Mouse (Mus musculus): Measurements from ENCODE around the gene Fip1l1. TPM values are rescaled to one million over a fixed set of nuclear protein-coding genes. Genes with fewer than 3 reads are reported as not detected.

The Fip1l1 gene
- polyA plus RNA-seq, 1 experiment from 2014 or later = 84.8 TPM

DNA sequence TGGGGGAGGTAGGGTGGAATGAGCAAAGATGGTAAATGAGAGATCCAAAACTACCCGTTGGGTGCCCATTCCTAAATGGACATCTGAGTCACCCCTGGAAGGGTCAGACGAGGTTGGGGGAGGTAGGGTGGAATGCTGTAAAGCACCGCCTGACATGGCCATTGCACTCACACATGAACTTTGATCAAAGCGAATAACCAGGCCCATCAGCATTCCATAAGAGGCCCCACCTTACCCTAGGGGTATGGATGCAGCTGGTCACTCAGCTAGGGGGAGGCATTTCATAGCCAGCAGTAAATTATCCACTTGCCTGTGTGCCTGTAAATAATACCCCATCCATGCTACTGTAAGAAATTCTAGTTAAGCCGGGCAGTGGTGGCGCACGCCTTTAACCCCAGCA lies 53.9 kb downstream of the Fip1l1 start:
- no peaks in the 10 kb centered on the region for H3K27me3 ChIP-seq (replicated peaks)
- H3K4me3 ChIP-seq = no peak overlapping the region
- H3K4me2 ChIP-seq = no peak overlapping the region
- H3K9me3 ChIP-seq (replicated peaks) = no peaks in the 10 kb centered on the region
- H3K27ac ChIP-seq (ENCODE audit: poor library complexity, severe bottlenecking) = no peak overlapping the region
- H3K36me3 ChIP-seq = peaks cover 67% of the 10 kb centered on the region
- ATAC-seq (ENCODE audit: insufficient number of reproducible peaks, low FRiP score) = no peak
- no peak overlapping the region for H3K9ac ChIP-seq
- WGBS = 88% methylated on average over 7 of the region's 7 CpGs
- H3K4me1 ChIP-seq (replicated peaks) = no peaks in the 10 kb centered on the region

DNA sequence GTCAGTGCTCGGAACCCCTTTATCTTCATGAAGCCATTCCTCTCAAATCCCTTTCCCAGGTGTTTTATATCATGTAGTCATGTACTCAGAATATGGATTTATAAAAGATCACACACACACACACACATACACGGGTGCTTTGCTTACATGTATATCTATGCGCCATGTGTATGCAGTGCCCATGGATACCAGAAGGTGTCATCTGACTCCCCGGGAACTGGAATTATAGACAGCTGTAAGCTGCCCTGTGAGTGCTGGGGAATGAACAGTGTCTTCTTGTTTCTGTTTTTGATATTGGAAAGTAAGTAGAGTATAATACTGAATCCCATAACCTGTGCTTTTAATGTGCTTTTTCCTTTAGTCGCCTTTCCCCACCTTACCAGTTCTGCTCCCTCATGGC lies 56.2 kb downstream of the Fip1l1 start:
- Histone ChIP-seq H3K36me3 (peaks cover 75% of the 10 kb centered on the region), H3K4me3 (no peak overlapping the region), H3K9ac (no peak overlapping the region), H3K4me1 (replicated peaks) (no peaks in the 10 kb centered on the region), H3K9me3 (replicated peaks) (no peaks in the 10 kb centered on the region), H3K4me2 (no peak overlapping the region), H3K27ac (ENCODE audit: poor library complexity, severe bottlenecking) (no peak overlapping the region), H3K27me3 (replicated peaks) (no peaks in the 10 kb centered on the region)
- 93% methylated on average over 5 of the region's 5 CpGs for WGBS
- ATAC-seq (ENCODE audit: insufficient number of reproducible peaks, low FRiP score) = no peak

DNA sequence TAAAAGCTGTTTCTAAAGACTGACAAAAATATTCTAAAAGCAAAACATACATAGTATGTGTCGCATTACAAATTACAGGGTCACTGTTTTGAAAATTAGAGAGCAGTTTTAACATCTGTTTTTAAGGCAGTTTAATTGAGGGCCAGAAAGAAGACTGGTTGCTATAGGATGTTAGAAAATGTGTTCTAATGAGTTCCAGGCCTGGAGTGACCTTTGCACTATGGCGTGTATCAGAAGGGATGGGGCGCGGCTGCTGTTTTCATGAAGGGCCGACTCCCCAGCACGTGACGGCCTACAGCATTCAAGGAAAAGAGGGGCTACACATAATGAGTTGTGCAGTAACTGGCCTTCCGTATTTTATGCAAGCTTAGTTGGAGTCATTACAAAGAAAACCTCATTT lies 57.9 kb downstream of the Fip1l1 start:
- Histone ChIP-seq H3K27ac (ENCODE audit: poor library complexity, severe bottlenecking) (no peak overlapping the region), H3K4me2 (no peak overlapping the region)

DNA sequence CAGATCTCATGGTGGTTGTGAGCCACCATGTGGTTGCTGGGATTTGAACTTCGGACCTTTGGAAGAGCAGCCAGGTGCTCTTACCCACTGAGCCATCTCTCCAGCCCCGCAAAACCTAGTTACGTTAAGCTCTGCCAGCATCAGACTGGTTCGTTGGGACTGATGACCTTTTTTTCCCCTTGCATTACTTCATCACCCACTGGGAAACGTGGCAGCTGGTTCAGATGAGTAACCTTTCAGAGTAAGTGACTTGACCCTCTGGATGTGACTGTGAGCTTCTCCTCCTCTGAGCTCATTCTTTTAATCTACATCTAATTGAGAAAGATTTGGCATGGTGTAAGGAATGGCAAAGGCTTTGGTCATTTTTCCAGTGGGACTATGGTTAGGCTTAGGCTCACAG lies 64.8 kb downstream of the Fip1l1 start:
- Histone ChIP-seq H3K4me1 (replicated peaks) (peaks cover 16% of the 10 kb centered on the region), H3K36me3 (peaks cover 25% of the 10 kb centered on the region), H3K4me3 (no peak overlapping the region), H3K9me3 (replicated peaks) (no peaks in the 10 kb centered on the region), H3K9ac (no peak overlapping the region), H3K4me2 (no peak overlapping the region), H3K27ac (ENCODE audit: poor library complexity, severe bottlenecking) (no peak overlapping the region), H3K27me3 (replicated peaks) (no peaks in the 10 kb centered on the region; the same call in 1 of the 2 replicates)
- ATAC-seq (ENCODE audit: insufficient number of reproducible peaks, low FRiP score) = no peak
- WGBS = 74% methylated on average over 5 of the region's 5 CpGs

More for the DNA sequence above, 57.9 kb downstream of the Fip1l1 start:
- Histone ChIP-seq H3K27me3 (replicated peaks) (no peaks in the 10 kb centered on the region), H3K4me1 (replicated peaks) (no peaks in the 10 kb centered on the region), H3K36me3 (peaks cover 70% of the 10 kb centered on the region), H3K9me3 (replicated peaks) (no peaks in the 10 kb centered on the region), H3K9ac (no peak overlapping the region), H3K4me3 (no peak overlapping the region)
- no peak for ATAC-seq (ENCODE audit: insufficient number of reproducible peaks, low FRiP score)
- 92% methylated on average over 8 of the region's 8 CpGs for WGBS

DNA sequence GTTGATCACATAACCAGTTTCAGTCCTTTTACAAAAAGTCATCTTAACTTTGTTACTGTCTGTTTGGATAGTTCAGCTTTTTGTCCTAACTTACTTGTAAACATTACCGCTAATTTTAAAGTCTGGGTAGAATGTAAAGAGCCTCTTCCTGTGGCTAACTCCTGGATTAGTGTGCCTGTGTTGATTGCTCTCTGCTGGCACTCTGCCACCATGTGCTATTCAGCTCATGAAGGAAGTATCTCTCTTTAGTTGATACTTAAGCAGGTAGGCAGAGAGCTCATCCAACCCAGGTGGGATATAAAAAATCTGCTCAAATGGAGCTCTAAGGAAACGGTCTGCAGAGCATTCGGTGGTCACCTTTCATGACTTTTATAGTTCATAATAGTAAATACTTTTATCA lies 65.9 kb downstream of the Fip1l1 start:
- ATAC-seq (ENCODE audit: insufficient number of reproducible peaks, low FRiP score) = no peak
- no peak overlapping the region for H3K4me2 ChIP-seq
- no peak overlapping the region for H3K9ac ChIP-seq
- no peak overlapping the region for H3K4me3 ChIP-seq
- H3K27me3 ChIP-seq (replicated peaks) = no peaks in the 10 kb centered on the region; the same call in 1 of the 2 replicates
- peaks cover 16% of the 10 kb centered on the region for H3K4me1 ChIP-seq (replicated peaks)
- H3K9me3 ChIP-seq (replicated peaks) = no peaks in the 10 kb centered on the region
- H3K27ac ChIP-seq (ENCODE audit: poor library complexity, severe bottlenecking) = no peak overlapping the region
- peaks cover 17% of the 10 kb centered on the region for H3K36me3 ChIP-seq
- 84% methylated on average over 3 of the region's 3 CpGs for WGBS

DNA sequence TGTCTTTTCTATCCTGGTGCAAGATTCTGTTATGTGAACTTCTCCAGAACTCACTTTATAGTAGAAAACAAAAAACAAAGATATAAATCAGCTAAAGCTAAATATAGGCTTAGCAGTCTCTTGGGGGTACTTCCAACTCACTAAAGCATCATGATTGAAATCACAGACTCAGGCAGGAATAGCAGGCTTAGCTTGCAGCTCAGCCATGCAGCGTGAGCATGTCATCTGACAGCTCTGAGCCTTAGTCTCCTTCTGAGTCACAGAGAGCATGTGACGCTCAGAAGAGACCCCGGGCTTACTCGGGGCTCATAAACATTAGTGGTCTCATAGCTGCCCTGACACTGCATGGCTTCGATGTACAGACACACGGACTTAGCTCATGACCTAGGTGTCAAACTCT lies 66.7 kb downstream of the Fip1l1 start:
- H3K9ac ChIP-seq = no peak overlapping the region
- 55% methylated on average over 6 of the region's 6 CpGs for WGBS
- no peak overlapping the region for H3K4me2 ChIP-seq
- H3K27ac ChIP-seq (ENCODE audit: poor library complexity, severe bottlenecking) = no peak overlapping the region
- H3K27me3 ChIP-seq (replicated peaks) = no peaks in the 10 kb centered on the region; the same call in 1 of the 2 replicates
- peaks cover 14% of the 10 kb centered on the region for H3K36me3 ChIP-seq
- no peaks in the 10 kb centered on the region for H3K9me3 ChIP-seq (replicated peaks)
- ATAC-seq (ENCODE audit: insufficient number of reproducible peaks, low FRiP score) = no peak
- no peak overlapping the region for H3K4me3 ChIP-seq
- H3K4me1 ChIP-seq (replicated peaks) = peaks cover 16% of the 10 kb centered on the region

DNA sequence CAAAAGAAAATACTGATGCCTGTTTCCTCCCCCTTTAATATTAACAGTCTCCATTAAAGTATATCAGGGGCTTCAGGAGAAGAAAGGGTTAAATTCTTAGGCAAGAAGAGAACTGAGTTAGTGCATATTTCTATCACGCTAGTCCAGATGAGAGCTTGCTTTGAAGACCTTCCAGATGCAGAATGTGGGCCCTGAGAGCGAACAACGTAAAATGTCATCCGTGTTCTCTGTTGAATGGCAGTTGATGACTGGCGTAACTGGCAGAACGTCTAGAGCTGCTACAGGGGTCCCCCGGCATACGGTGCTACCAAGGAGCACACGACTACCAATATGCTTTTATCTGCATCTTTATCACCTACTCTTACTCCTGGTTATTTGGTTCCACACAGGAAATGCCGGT lies 67.1 kb downstream of the Fip1l1 start:
- Histone ChIP-seq H3K4me2 (no peak overlapping the region), H3K36me3 (peaks cover 11% of the 10 kb centered on the region), H3K4me3 (no peak overlapping the region), H3K27ac (ENCODE audit: poor library complexity, severe bottlenecking) (no peak overlapping the region), H3K27me3 (replicated peaks) (no peaks in the 10 kb centered on the region; the same call in 1 of the 2 replicates), H3K9me3 (replicated peaks) (no peaks in the 10 kb centered on the region), H3K9ac (no peak overlapping the region), H3K4me1 (replicated peaks) (peaks cover 16% of the 10 kb centered on the region)
- WGBS = 70% methylated on average over 10 of the region's 10 CpGs
- no peak for ATAC-seq (ENCODE audit: insufficient number of reproducible peaks, low FRiP score)

DNA sequence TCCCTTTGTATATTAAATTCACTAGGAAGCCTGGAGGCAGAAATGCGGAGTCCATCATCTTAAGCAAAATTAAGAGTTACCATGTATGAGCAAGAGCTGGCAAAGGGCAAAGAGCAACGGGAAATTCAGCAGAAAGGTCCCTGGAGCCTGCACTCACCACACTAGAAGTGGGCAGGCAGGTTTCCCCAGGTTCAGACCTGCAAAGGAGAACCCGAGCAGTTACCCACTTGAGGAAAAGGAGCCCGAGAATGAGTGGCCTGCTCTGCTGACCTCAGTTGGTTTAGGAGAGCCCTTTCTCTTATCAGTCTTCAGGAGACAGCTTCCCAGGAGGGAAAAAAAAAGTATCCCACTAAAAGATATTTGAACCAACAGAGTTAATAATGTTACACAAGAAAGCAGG lies 68.1 kb downstream of the Fip1l1 start:
- Histone ChIP-seq H3K27me3 (replicated peaks) (no peaks in the 10 kb centered on the region; the same call in 1 of the 2 replicates), H3K36me3 (peaks cover 6% of the 10 kb centered on the region), H3K4me2 (no peak overlapping the region), H3K9ac (no peak overlapping the region), H3K9me3 (replicated peaks) (no peaks in the 10 kb centered on the region), H3K4me1 (replicated peaks) (peaks cover 16% of the 10 kb centered on the region), H3K4me3 (no peak overlapping the region), H3K27ac (ENCODE audit: poor library complexity, severe bottlenecking) (no peak overlapping the region)
- 59% methylated on average over 4 of the region's 4 CpGs for WGBS
- no peak for ATAC-seq (ENCODE audit: insufficient number of reproducible peaks, low FRiP score)

DNA sequence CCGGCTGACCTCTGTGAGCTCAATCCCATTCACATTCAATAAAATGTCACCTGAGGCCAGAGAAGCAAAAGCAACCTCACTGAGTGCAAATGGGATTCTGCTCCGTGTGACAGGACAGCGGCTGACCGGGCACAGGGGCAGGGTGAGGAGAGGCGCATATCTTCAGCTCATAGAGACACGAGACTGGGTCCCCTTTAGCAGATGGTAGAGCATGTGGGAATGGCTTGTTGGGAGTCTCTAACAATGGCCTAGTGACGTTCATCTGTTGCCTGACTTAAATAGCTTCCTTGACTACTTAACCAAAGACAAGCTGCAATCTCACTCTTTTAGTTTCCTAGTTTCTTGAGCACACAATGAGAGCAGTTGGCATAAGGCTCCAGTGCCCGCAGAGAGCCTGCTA lies 71.0 kb downstream of the Fip1l1 start:
- no peak overlapping the region for H3K4me3 ChIP-seq
- 87% methylated on average over 8 of the region's 8 CpGs for WGBS
- H3K4me1 ChIP-seq (replicated peaks) = peaks cover 20% of the 10 kb centered on the region
- no peak overlapping the region for H3K4me2 ChIP-seq
- no peak overlapping the region for H3K27ac ChIP-seq (ENCODE audit: poor library complexity, severe bottlenecking)
- no peak overlapping the region for H3K9ac ChIP-seq
- no peak for ATAC-seq (ENCODE audit: insufficient number of reproducible peaks, low FRiP score)
- no peaks in the 10 kb centered on the region for H3K9me3 ChIP-seq (replicated peaks)
- H3K36me3 ChIP-seq = no peaks in the 10 kb centered on the region
- no peaks in the 10 kb centered on the region; the same call in 1 of the 2 replicates for H3K27me3 ChIP-seq (replicated peaks)

DNA sequence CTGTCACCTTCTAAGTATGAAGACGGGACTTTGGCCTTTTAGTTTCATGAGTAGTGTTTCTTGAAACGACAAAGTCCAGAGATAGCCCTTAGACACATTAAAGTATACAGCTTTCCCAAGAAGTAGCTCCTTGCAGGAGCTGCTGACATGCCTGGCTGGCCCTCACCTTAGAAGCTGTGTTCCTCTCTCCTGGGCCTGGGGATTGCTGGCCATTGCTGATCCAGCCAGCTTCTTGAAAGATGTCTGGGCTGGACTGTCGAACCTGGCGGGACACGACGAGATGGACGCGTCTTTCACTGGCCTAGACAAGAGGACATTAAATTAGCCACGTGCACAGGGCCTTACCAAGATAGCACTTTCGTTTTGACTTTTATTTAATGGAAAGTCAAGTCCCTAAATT lies 75.3 kb downstream of the Fip1l1 start:
- Histone ChIP-seq H3K4me1 (replicated peaks) (peaks cover 23% of the 10 kb centered on the region), H3K9ac (no peak overlapping the region), H3K27me3 (replicated peaks) (0 out of 2 replicates have a peak, but pooled peaks cover 6% of the 10 kb centered on the region), H3K27ac (ENCODE audit: poor library complexity, severe bottlenecking) (no peak overlapping the region), H3K4me2 (no peak overlapping the region), H3K36me3 (no peaks in the 10 kb centered on the region), H3K9me3 (replicated peaks) (no peaks in the 10 kb centered on the region), H3K4me3 (no peak overlapping the region)
- 74% methylated on average over 10 of the region's 10 CpGs for WGBS
- no peak for ATAC-seq (ENCODE audit: insufficient number of reproducible peaks, low FRiP score)

DNA sequence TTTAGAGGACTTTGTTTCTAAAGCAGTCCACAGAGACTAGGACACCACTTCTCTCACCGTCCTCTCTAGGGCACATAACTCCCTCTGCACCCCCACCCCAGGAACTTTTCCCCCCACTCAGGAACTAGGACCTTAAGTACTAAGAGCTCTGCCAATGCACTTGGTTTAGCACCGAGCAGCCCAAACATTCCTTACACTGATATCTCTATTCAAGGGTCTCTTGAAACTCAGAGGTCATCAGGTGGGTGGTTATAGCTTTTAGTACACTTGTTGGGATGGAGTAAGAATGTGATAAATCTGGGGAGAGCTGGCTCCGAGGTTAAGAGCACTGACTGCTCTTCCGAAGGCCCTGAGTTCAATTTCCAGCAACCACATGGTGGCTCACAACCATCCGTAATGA lies 77.5 kb downstream of the Fip1l1 start:
- Histone ChIP-seq H3K4me1 (replicated peaks) (peaks cover 23% of the 10 kb centered on the region), H3K4me2 (no peak overlapping the region), H3K27ac (ENCODE audit: poor library complexity, severe bottlenecking) (no peak overlapping the region), H3K4me3 (no peak overlapping the region), H3K27me3 (replicated peaks) (0 out of 2 replicates have a peak, but pooled peaks cover 9% of the 10 kb centered on the region), H3K36me3 (no peaks in the 10 kb centered on the region), H3K9ac (no peak overlapping the region), H3K9me3 (replicated peaks) (no peaks in the 10 kb centered on the region)
- 54% methylated on average over 5 of the region's 5 CpGs for WGBS
- no peak for ATAC-seq (ENCODE audit: insufficient number of reproducible peaks, low FRiP score)

DNA sequence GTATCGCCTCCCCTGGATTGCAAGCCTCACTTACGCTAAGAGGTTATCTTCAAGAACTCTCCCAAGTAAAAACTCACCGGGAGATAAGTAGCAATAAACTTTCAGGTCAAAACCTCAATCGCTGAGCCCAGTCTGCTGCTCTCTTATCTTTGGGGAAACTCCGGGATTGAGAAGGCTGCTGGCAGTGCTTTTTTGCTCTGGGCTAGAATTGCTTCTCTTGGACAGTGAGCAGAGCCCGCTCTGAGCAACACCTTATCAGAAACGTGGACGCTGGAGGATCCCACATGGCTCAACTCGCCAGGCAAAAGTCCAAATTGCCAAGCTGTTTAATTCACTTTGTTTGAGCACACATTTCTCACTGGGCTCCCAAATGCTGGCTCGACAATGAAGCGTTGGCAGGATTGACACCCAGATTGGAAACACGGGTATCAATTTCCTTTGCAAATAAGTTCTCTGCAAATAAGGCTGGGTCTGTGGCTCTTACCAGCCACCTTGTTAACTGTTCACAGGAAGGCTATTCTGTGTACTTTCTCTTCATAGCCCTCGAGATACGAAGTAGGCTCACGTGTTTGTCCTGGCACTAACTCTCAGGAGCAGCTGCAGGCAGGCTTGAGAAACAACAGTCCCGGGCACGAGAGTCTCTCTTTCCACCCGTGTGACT lies 78.4 kb downstream of the Fip1l1 start:
- Histone ChIP-seq H3K9ac (no peak overlapping the region), H3K9me3 (replicated peaks) (no peaks in the 10 kb centered on the region), H3K27ac (ENCODE audit: poor library complexity, severe bottlenecking) (peak overlapping the region; percentile 22), H3K4me3 (no peak overlapping the region), H3K36me3 (no peaks in the 10 kb centered on the region), H3K4me1 (replicated peaks) (peaks cover 23% of the 10 kb centered on the region), H3K27me3 (replicated peaks) (0 out of 2 replicates have a peak, but pooled peaks cover 9% of the 10 kb centered on the region), H3K4me2 (peak overlapping the region; percentile 57)
- ATAC-seq (ENCODE audit: insufficient number of reproducible peaks, low FRiP score) = no peak
- 10% methylated on average over 18 of the region's 18 CpGs for WGBS

Data from heart, embryonic 12.5 days (tissue).